Mouse (Mus musculus) stomach, embryonic 14.5 days (tissue): Measurements from ENCODE around the gene Gm45713. TPM values are rescaled to one million over a fixed set of nuclear protein-coding genes. Genes with fewer than 3 reads are reported as not detected.
A peak's percentile ranks its signal among the peaks of the same experiment; 100 is the strongest.
"Not testable (repeated sequence)": the region's sequence is repeated elsewhere in the genome, so short reads cannot be mapped to it uniquely, and the experiment has no call there.

Source experiments
- ATAC-seq: fragments of 200-750 bp; cut with Nextera tagmentation; 2 replicates; pipeline ENCODE4 v1.8.0; 2017; ENCODE audit warnings: low read depth, moderate TSS enrichment; ENCODE audit not compliant: insufficient number of reproducible peaks, insufficient read depth, low FRiP score
- H3K27ac ChIP-seq: fragments of 300-500 bp; sonication (generic); 2 replicates; pipeline ENCODE4 v1.5.1; 2014; ENCODE audit warnings: mild to moderate bottlenecking, low read length, moderate library complexity, mixed read lengths
- H3K27me3 ChIP-seq: fragments of 300-500 bp; sonication (generic); 2 replicates; pipeline ENCODE4 v1.6.1; 2014; ENCODE audit warnings: low read length, control low read depth, mixed read lengths; ENCODE audit not compliant: control insufficient read depth, insufficient read depth
- H3K36me3 ChIP-seq: fragments of 300-500 bp; sonication (generic); 2 replicates; pipeline ENCODE4 v1.6.1; 2014; ENCODE audit warnings: mild to moderate bottlenecking, control low read depth, low read length, moderate library complexity, mixed read lengths; ENCODE audit not compliant: control insufficient read depth, insufficient read depth
- H3K4me1 ChIP-seq: fragments of 300-500 bp; sonication (generic); 2 replicates; pipeline ENCODE4 v1.6.1; 2014; ENCODE audit warnings: low read length, control low read depth, mixed read lengths; ENCODE audit not compliant: control insufficient read depth, insufficient read depth
- H3K4me2 ChIP-seq: fragments of 300-500 bp; sonication (generic); replicated peaks from 2 replicates; pipeline ENCODE4 v1.6.1; 2014; ENCODE audit warnings: low read depth, low read length, control low read depth
- H3K4me3 ChIP-seq: fragments of 300-500 bp; sonication (generic); 2 replicates; pipeline ENCODE4 v1.5.1; 2014; ENCODE audit warnings: low read depth, low read length, control low read depth
- H3K9ac ChIP-seq: fragments of 300-500 bp; sonication (generic); replicated peaks from 2 replicates; pipeline ENCODE4 v1.6.1; 2014; ENCODE audit warnings: low read depth, mild to moderate bottlenecking, control low read depth, low read length, moderate library complexity, mixed read lengths
- H3K9me3 ChIP-seq: fragments of 300-500 bp; sonication (generic); 2 replicates; pipeline ENCODE4 v1.6.1; 2016; ENCODE audit warnings: low read depth, low read length, control low read depth; ENCODE audit not compliant: control insufficient read depth
- WGBS: fragments of 180-500 bp; shearing (Covaris S2); extraction: QIAGEN DNeasy Blood & Tissue Kit; methylation state at CpG from one replicate; pipeline ENCODE4 v1.1.7; 2014; 5-methylcytosine and 5-hydroxymethylcytosine counted together
- polyA plus RNA-seq: library from polyadenylated mRNA; unstranded; fragments of >200 nt; fragmentation: Nextera tagmentation; extraction: Ambion mirVana; gene quantifications from 2 replicates; pipeline ENCODE4 v1.2.1, GENCODE M21; 2014

The Gm45713 gene
- polyA plus RNA-seq, 1 experiment from 2014 or later: 0.65 TPM

- Histone ChIP-seq H3K36me3 (peaks cover 38% of the 10 kb centered on the region), H3K27me3 (no peaks in the 10 kb centered on the region), H3K9ac (peak overlapping the region; percentile 99), H3K4me3 (peak overlapping the region; percentile 93), H3K4me2 (peak overlapping the region; percentile 87), H3K27ac (peak overlapping the region; percentile 87), H3K9me3 (no peaks in the 10 kb centered on the region), H3K4me1 (peaks cover 31% of the 10 kb centered on the region)
- ATAC-seq: no peak
- 35% methylated on average over 21 of the region's 21 CpGs for WGBS
Observed at GRCm38 (mm10) chr7:45126844-45127699, 9.0 kb downstream of the Gm45713 start.

- Histone ChIP-seq H3K27me3 (no peaks in the 10 kb centered on the region), H3K4me2 (peak overlapping the region; percentile 87), H3K4me3 (peak overlapping the region; percentile 93), H3K4me1 (peaks cover 31% of the 10 kb centered on the region), H3K9ac (peak overlapping the region; percentile 99), H3K9me3 (no peaks in the 10 kb centered on the region), H3K27ac (peak overlapping the region; percentile 87; the same call in 1 of the 2 replicates), H3K36me3 (peaks cover 46% of the 10 kb centered on the region)
- no peak for ATAC-seq
- 70% methylated on average over 17 of the region's 17 CpGs for WGBS
Observed at GRCm38 (mm10) chr7:45126147-45126843, 9.7 kb downstream of the Gm45713 start.

DNA sequence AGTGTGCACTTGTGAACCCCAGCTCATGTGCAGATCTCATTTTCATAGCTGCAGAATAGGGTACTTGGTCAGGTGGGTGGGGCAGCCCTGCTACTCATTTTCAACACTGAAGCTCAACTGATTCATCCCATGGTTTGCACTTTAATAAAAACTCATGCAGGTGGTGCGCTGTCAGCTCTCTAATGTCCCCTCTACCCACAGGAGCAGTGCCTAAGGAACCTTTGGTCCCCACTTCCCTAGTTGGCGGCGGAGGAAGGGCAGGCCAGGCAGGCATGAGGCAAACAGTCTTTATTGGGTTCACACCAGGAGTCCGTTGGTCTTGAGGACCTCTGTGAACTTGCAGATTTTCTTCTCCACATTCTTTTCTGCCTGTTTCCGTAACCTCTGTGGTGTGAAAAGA lies 10.4 kb downstream of the Gm45713 start:
- H3K4me3 ChIP-seq: not testable (repeated sequence)

GRCm38 (mm10) chr7:45125144-45125600 lies 10.9 kb downstream of the Gm45713 start:
- peaks cover 31% of the 10 kb centered on the region for H3K4me1 ChIP-seq
- no peaks in the 10 kb centered on the region for H3K9me3 ChIP-seq
- H3K4me2 ChIP-seq: peak overlapping the region; percentile 25; the same call in 1 of the 2 replicates
- peak overlapping the region; percentile 79; the same call in 1 of the 2 replicates for H3K27ac ChIP-seq
- H3K36me3 ChIP-seq: peaks cover 57% of the 10 kb centered on the region
- no peak overlapping the region for H3K9ac ChIP-seq
- no peaks in the 10 kb centered on the region for H3K27me3 ChIP-seq
- no peak overlapping the region; the same call in 1 of the 2 replicates for H3K4me3 ChIP-seq
- no peak for ATAC-seq
- WGBS: 17% methylated on average over 7 of the region's 7 CpGs

More for the DNA sequence above, 10.4 kb downstream of the Gm45713 start:
- H3K9ac ChIP-seq, H3K9me3 ChIP-seq, H3K27ac ChIP-seq, ATAC-seq, H3K4me2 ChIP-seq, H3K27me3 ChIP-seq: not testable (repeated sequence)
- peaks cover 31% of the 10 kb centered on the region for H3K4me1 ChIP-seq
- 71% methylated on average over 5 of the region's 5 CpGs for WGBS
- peaks cover 52% of the 10 kb centered on the region for H3K36me3 ChIP-seq

DNA sequence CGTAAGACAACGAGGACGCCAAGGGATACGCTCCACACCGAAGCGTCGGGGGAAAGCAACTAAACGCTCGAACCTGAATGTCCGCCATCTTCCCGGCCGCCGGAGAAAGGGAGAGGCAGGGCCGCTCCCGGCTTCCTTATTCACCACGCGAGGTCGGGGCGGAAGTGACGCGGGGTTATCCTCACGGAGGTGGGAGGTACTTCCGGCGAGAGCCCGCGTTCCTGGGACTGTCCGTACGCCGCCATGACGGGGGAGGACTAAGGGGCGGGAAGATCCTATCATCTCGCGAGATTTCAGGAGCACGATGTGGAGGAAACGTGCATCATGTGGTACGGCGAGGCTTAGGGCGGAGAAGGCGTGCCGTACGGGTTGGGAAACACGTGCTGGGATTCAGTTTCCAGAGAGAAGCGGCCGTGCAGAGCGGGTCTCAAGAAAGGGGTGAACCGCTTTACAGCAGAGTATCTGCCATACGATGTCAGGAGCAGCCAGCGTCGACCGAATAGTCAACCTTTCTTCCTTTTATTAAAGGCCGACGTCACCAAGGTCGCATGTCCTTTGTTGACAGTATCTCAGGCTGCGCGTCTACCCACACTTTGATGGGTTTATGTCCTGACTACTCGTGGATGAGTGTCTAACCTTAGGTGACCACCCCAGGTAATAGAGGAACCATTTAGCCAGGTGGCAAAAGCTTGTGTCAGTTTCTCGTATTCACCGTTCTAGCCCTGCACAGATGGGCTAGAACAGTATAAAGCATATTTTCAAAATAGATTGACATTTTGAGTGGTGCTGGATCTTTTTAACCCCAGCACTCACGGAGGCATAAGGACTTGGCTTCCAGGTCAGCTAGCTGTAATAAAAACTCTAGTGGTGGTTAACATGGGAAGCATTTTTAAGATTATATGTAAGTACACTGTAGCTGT lies 11.5 kb downstream of the Gm45713 start, which contains the start of gene Rps11:
Gene Rps11, minus strand, starts transcription at position 216 of the 920 bp plus-strand sequence.
- Histone ChIP-seq H3K4me2 (peak within 1 kb of the TSS; percentile 84), H3K27me3 (no peaks in the 10 kb centered on the region), H3K27ac (peak within 1 kb of the TSS; percentile 90), H3K4me3 (peak within 1 kb of the TSS; percentile 99), H3K9ac (peak within 1 kb of the TSS; percentile 100), H3K36me3 (peaks cover 64% of the 10 kb centered on the region), H3K4me1 (peaks cover 28% of the 10 kb centered on the region), H3K9me3 (no peaks in the 10 kb centered on the region)
- peak; percentile 87 for ATAC-seq
- under 1% methylated on average over 59 of the region's 59 CpGs for WGBS

GRCm38 (mm10) chr7:45123186-45123570 lies 12.9 kb downstream of the Gm45713 start:
- Histone ChIP-seq H3K27ac (peak overlapping the region; percentile 90; the same call in 1 of the 2 replicates), H3K36me3 (peaks cover 68% of the 10 kb centered on the region), H3K9ac (peak overlapping the region; percentile 100), H3K9me3 (no peaks in the 10 kb centered on the region), H3K4me2 (peak overlapping the region; percentile 84), H3K4me3 (peak overlapping the region; percentile 99), H3K27me3 (no peaks in the 10 kb centered on the region), H3K4me1 (peaks cover 26% of the 10 kb centered on the region)
- no peak for ATAC-seq
- WGBS: 13% methylated on average over 12 of the region's 12 CpGs

DNA sequence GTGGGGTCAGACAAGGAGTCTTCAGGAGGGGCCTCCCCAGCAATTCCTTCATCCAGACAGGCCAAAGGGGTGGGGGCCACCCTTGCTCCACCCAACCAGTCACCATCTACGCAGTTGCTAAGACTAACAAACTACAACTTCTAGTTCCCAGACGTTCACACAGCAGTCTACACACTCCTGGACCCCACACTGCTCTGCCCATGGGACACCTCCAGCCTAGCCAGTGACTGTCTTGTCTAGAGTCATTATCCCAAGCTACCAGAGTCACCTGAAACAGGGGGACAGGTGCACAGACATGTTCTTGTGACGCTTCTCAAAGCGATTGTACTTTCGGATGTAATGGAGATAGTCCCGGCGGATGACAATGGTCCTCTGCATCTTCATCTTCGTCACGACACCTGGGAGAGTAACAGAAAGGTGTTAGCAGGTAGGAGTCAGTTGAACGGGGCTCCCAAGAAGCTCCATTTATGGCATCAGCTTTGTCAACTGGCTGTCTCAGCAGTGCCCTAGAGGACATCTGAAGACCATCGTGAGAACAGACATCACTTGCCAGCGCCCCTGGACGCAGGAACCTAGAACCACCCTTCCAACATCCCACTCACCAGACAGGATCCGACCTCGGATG lies 13.4 kb downstream of the Gm45713 start:
- Histone ChIP-seq H3K4me3 (peak overlapping the region; percentile 99), H3K4me1 (peaks cover 26% of the 10 kb centered on the region), H3K9ac (peak overlapping the region; percentile 100), H3K36me3 (peaks cover 68% of the 10 kb centered on the region), H3K27me3 (no peaks in the 10 kb centered on the region), H3K27ac (no peak overlapping the region), H3K4me2 (peak overlapping the region; percentile 84), H3K9me3 (no peaks in the 10 kb centered on the region)
- 81% methylated on average over 15 of the region's 15 CpGs for WGBS
- no peak for ATAC-seq
